Mouse (Mus musculus): Measurements from ENCODE around the gene Fgfr2. TPM values are rescaled to one million over a fixed set of nuclear protein-coding genes. Genes with fewer than 3 reads are reported as not detected.

Gene Fgfr2
- polyA plus RNA-seq, 1 experiment from 2014 or later, result 92.5 TPM

- 86% methylated on average over 5 of the region's 5 CpGs for WGBS
- no peak for DNase-seq (ENCODE audit: low spot score)
- H3K27ac ChIP-seq, result no peak overlapping the region
- peaks cover 22% of the 10 kb centered on the region for H3K9me3 ChIP-seq
- no peaks in the 10 kb centered on the region for H3K4me1 ChIP-seq (replicated peaks)
- H3K36me3 ChIP-seq, result no peaks in the 10 kb centered on the region
- H3K27me3 ChIP-seq (ENCODE audit: insufficient read depth, poor library complexity, severe bottlenecking), result no peaks in the 10 kb centered on the region
- no peak overlapping the region for H3K4me3 ChIP-seq
These were observed 2119.1 kb downstream of the Fgfr2 start for GRCm38 (mm10) chr7:131004071-131004470.

- Histone ChIP-seq H3K27ac (no peak overlapping the region), H3K4me1 (replicated peaks) (no peaks in the 10 kb centered on the region), H3K4me3 (no peak overlapping the region), H3K9me3 (peaks cover 20% of the 10 kb centered on the region), H3K27me3 (ENCODE audit: insufficient read depth, poor library complexity, severe bottlenecking) (no peaks in the 10 kb centered on the region), H3K36me3 (no peaks in the 10 kb centered on the region)
- WGBS, result 91% methylated on average over 12 of the region's 12 CpGs
- DNase-seq (ENCODE audit: low spot score), result no peak
These were observed 2121.0 kb downstream of the Fgfr2 start for GRCm38 (mm10) chr7:131001976-131002726.

- no peak for DNase-seq (ENCODE audit: low spot score)
- no peaks in the 10 kb centered on the region for H3K4me1 ChIP-seq (replicated peaks)
- H3K4me3 ChIP-seq, result no peak overlapping the region
- H3K36me3 ChIP-seq, result no peaks in the 10 kb centered on the region
- no peaks in the 10 kb centered on the region for H3K27me3 ChIP-seq (ENCODE audit: insufficient read depth, poor library complexity, severe bottlenecking)
- H3K9me3 ChIP-seq, result no peaks in the 10 kb centered on the region
- 52% methylated on average over 8 of the region's 8 CpGs for WGBS
- H3K27ac ChIP-seq, result no peak overlapping the region
These were observed 2129.2 kb downstream of the Fgfr2 start for GRCm38 (mm10) chr7:130993907-130994306.

GRCm38 (mm10) chr7:130991174-130991789 is 2131.9 kb downstream of the Fgfr2 start:
- Histone ChIP-seq H3K36me3 (no peaks in the 10 kb centered on the region), H3K4me1 (replicated peaks) (no peaks in the 10 kb centered on the region), H3K9me3 (no peaks in the 10 kb centered on the region), H3K4me3 (no peak overlapping the region), H3K27me3 (ENCODE audit: insufficient read depth, poor library complexity, severe bottlenecking) (no peaks in the 10 kb centered on the region), H3K27ac (no peak overlapping the region)
- no peak for DNase-seq (ENCODE audit: low spot score)
- WGBS, result 92% methylated on average over 13 of the region's 13 CpGs

GRCm38 (mm10) chr7:130989371-130989770 is 2133.8 kb downstream of the Fgfr2 start:
- H3K9me3 ChIP-seq, result no peaks in the 10 kb centered on the region
- WGBS, result 59% methylated on average over 3 of the region's 3 CpGs
- H3K27ac ChIP-seq, result no peak overlapping the region
- DNase-seq (ENCODE audit: low spot score), result no peak
- no peaks in the 10 kb centered on the region for H3K4me1 ChIP-seq (replicated peaks)
- H3K36me3 ChIP-seq, result no peaks in the 10 kb centered on the region
- no peaks in the 10 kb centered on the region for H3K27me3 ChIP-seq (ENCODE audit: insufficient read depth, poor library complexity, severe bottlenecking)
- no peak overlapping the region for H3K4me3 ChIP-seq

GRCm38 (mm10) chr7:130988146-130988545 is 2135.0 kb downstream of the Fgfr2 start:
- H3K27me3 ChIP-seq (ENCODE audit: insufficient read depth, poor library complexity, severe bottlenecking), result no peaks in the 10 kb centered on the region
- no peaks in the 10 kb centered on the region for H3K36me3 ChIP-seq
- no peaks in the 10 kb centered on the region for H3K9me3 ChIP-seq
- DNase-seq (ENCODE audit: low spot score), result no peak
- no peak overlapping the region for H3K27ac ChIP-seq
- H3K4me1 ChIP-seq (replicated peaks), result no peaks in the 10 kb centered on the region
- 86% methylated on average over 5 of the region's 5 CpGs for WGBS
- no peak overlapping the region for H3K4me3 ChIP-seq

GRCm38 (mm10) chr7:130985716-130986115 is 2137.4 kb downstream of the Fgfr2 start:
- no peak overlapping the region for H3K4me3 ChIP-seq
- H3K27ac ChIP-seq, result no peak overlapping the region
- no peak for DNase-seq (ENCODE audit: low spot score)
- H3K4me1 ChIP-seq (replicated peaks), result peaks cover 12% of the 10 kb centered on the region
- WGBS, result 80% methylated on average over 3 of the region's 3 CpGs
- H3K27me3 ChIP-seq (ENCODE audit: insufficient read depth, poor library complexity, severe bottlenecking), result no peaks in the 10 kb centered on the region
- no peaks in the 10 kb centered on the region for H3K36me3 ChIP-seq
- no peaks in the 10 kb centered on the region for H3K9me3 ChIP-seq

- 82% methylated on average over 12 of the region's 12 CpGs for WGBS
- no peak overlapping the region for H3K4me3 ChIP-seq
- H3K9me3 ChIP-seq, result no peaks in the 10 kb centered on the region
- H3K4me1 ChIP-seq (replicated peaks), result peaks cover 12% of the 10 kb centered on the region
- no peak overlapping the region for H3K27ac ChIP-seq
- no peaks in the 10 kb centered on the region for H3K27me3 ChIP-seq (ENCODE audit: insufficient read depth, poor library complexity, severe bottlenecking)
- no peak for DNase-seq (ENCODE audit: low spot score)
- H3K36me3 ChIP-seq, result no peaks in the 10 kb centered on the region
These were observed 2138.0 kb downstream of the Fgfr2 start for GRCm38 (mm10) chr7:130985193-130985592.

- Histone ChIP-seq H3K4me3 (no peak overlapping the region), H3K27ac (no peak overlapping the region), H3K27me3 (ENCODE audit: insufficient read depth, poor library complexity, severe bottlenecking) (no peaks in the 10 kb centered on the region), H3K9me3 (no peaks in the 10 kb centered on the region), H3K36me3 (no peaks in the 10 kb centered on the region), H3K4me1 (replicated peaks) (peaks cover 12% of the 10 kb centered on the region)
- no peak for DNase-seq (ENCODE audit: low spot score)
- WGBS, result 93% methylated on average over 7 of the region's 7 CpGs
These were observed 2138.9 kb downstream of the Fgfr2 start for GRCm38 (mm10) chr7:130984294-130984693.

- DNase-seq (ENCODE audit: low spot score), result no peak
- Histone ChIP-seq H3K27me3 (ENCODE audit: insufficient read depth, poor library complexity, severe bottlenecking) (no peaks in the 10 kb centered on the region), H3K4me3 (no peak overlapping the region), H3K36me3 (no peaks in the 10 kb centered on the region), H3K27ac (no peak overlapping the region), H3K4me1 (replicated peaks) (peaks cover 14% of the 10 kb centered on the region), H3K9me3 (no peaks in the 10 kb centered on the region)
- WGBS, result 77% methylated on average over 3 of the region's 3 CpGs
These were observed 2140.3 kb downstream of the Fgfr2 start for GRCm38 (mm10) chr7:130982881-130983280.

GRCm38 (mm10) chr7:130982371-130982770 is 2140.8 kb downstream of the Fgfr2 start:
- H3K27me3 ChIP-seq (ENCODE audit: insufficient read depth, poor library complexity, severe bottlenecking), result no peaks in the 10 kb centered on the region
- WGBS, result 46% methylated on average over 4 of the region's 4 CpGs
- no peak overlapping the region for H3K4me3 ChIP-seq
- H3K4me1 ChIP-seq (replicated peaks), result peaks cover 17% of the 10 kb centered on the region
- no peaks in the 10 kb centered on the region for H3K36me3 ChIP-seq
- 0 out of 2 replicates have a peak overlapping the region, but pooled peaks have one; percentile 31 for H3K27ac ChIP-seq
- DNase-seq (ENCODE audit: low spot score), result peak; percentile 41
- H3K9me3 ChIP-seq, result no peaks in the 10 kb centered on the region

- 91% methylated on average over 5 of the region's 5 CpGs for whole genome bisulfite sequencing
These were observed 2143.0 kb downstream of the Fgfr2 start for GRCm38 (mm10) chr7:130980130-130980529.

GRCm38 (mm10) chr7:130978545-130978944 is 2144.6 kb downstream of the Fgfr2 start:
- H3K27me3 ChIP-seq (ENCODE audit: insufficient read depth, poor library complexity, severe bottlenecking), result no peaks in the 10 kb centered on the region
- 82% methylated on average over 1 of the region's 1 CpGs for WGBS

More at GRCm38 (mm10) chr7:130980130-130980529, 2143.0 kb downstream of the Fgfr2 start:
- Histone ChIP-seq H3K4me3 (no peak overlapping the region), H3K27ac (no peak overlapping the region), H3K27me3 (ENCODE audit: insufficient read depth, poor library complexity, severe bottlenecking) (no peaks in the 10 kb centered on the region), H3K36me3 (no peaks in the 10 kb centered on the region), H3K9me3 (no peaks in the 10 kb centered on the region), H3K4me1 (replicated peaks) (peaks cover 21% of the 10 kb centered on the region)
- no peak for DNase-seq (ENCODE audit: low spot score)

More at GRCm38 (mm10) chr7:130978545-130978944, 2144.6 kb downstream of the Fgfr2 start:
- Histone ChIP-seq H3K4me3 (no peak overlapping the region), H3K9me3 (no peaks in the 10 kb centered on the region), H3K27ac (no peak overlapping the region), H3K4me1 (replicated peaks) (peaks cover 21% of the 10 kb centered on the region), H3K36me3 (no peaks in the 10 kb centered on the region)
- DNase-seq (ENCODE audit: low spot score), result no peak

Measured in hindbrain, embryonic 10.5 days (tissue).